Mouse (Mus musculus) urinary bladder, postnatal 10 days (tissue): ENCODE data around the gene Arhgef39.
A peak's percentile ranks its signal among the peaks of the same experiment; 100 is the strongest.
"Not testable (repeated sequence)": the region's sequence is repeated elsewhere in the genome, so short reads cannot be mapped to it uniquely, and the experiment has no call there.

Experiments used
- DNase-seq: peaks from one replicate; pipeline ENCODE4 v3.0.0; 2022; ENCODE audit warnings: low spot score

Arhgef39 gene

DNA sequence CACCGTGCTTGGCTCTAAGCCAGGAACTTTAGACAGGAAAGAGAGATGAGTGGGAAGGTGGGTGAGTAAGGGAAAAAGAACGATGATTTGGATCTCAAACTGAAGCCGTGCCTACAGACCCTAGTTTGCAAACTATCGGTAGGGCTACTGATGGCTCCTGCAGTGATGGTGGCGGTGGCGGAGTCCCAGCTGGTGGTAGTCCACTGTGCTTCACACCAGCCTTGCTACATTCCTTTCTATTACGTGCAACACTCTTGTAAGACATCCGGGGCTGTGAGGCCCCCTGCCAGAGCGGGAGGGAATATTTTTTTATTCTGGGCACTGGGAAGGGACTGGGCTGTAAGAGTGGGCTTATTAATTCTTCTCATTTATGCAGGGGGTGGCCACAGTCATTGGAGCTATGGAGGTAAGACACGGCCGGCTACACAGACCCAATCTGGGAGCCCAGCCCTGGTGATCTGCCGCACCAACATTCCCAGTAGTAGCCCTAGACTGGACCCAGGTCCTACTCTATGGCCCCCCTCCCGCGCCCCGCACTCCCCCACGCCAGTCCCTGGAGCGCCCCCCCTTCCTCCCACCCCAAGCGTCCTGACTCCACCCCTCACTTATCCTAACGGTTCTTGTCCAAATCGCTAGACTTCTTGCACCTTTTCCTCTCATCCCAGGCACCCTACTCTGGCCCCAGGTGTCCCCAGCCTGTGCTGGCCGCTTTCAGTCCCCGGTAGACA, 8.6 kb upstream of the Arhgef39 start:
- DNase-seq = no peak

GRCm38 (mm10) chr4:43506536-43507185, 7.2 kb upstream of the Arhgef39 start, which contains the start of gene Car9:
Gene Car9, plus strand, starts transcription at chr4:43506966.
- no peak for DNase-seq

DNA sequence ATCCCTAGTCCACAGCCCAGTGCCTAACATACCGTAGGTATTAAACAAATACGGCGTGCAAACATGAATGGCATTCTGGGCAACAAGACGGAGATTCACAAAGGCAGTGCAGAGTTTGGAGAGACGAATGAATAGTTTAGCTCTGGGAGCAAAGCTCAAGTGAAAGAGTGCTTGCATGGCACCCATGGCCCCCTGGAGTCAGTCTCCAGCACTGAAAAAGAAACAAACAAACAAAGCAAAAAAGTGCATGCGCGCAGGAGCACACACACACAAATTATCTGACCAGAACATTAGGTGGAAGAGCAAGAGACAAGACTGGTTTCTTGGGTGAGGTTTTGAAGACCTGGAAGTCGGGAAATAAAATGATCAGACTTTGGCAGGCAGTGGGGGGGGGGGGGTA, 6.6 kb upstream of the Arhgef39 start:
- no peak for DNase-seq

GRCm38 (mm10) chr4:43504269-43504668, 4.8 kb upstream of the Arhgef39 start:
- no peak for DNase-seq

DNA sequence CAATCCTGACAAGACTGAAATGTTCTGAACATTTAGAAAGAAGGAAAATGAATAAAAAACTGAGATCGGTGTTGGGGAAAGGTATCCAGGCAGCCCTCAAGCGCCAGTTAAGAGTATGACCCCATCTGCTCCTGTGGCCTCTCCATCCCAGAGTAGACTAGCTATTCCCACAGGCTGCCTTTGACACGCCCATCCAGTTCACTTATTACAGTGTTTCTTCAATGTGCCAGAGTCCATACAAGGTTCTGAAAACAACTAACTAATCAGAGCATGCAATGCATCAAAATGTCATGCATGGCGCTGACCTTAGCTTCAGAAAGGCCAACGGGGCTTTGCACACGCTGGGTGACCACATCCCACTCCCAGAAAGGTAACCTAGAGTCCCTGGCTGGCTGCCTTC, 4.0 kb upstream of the Arhgef39 start:
- DNase-seq = no peak

GRCm38 (mm10) chr4:43503041-43503440, 3.5 kb upstream of the Arhgef39 start:
- DNase-seq = no peak

DNA sequence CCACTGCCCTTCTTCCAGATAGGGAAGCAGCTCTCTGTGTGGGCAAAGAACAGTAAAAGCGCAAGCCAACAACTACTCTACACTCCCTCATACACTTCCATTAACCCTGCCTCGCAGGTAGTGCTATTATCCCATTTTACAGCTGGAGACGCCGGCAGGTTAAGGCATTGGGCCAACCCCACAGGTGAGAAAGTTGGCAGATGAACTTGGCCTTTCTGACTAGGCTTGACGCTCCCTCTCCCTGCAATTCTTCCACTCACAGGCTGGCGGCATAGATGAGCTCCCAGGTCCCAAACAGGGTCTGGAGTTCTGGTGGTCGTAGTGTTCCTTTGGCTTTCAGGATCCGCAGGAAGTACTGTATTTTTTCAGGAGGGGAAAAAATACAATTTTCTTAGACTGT, 512 bp downstream of the Arhgef39 start:
- no peak for DNase-seq

DNA sequence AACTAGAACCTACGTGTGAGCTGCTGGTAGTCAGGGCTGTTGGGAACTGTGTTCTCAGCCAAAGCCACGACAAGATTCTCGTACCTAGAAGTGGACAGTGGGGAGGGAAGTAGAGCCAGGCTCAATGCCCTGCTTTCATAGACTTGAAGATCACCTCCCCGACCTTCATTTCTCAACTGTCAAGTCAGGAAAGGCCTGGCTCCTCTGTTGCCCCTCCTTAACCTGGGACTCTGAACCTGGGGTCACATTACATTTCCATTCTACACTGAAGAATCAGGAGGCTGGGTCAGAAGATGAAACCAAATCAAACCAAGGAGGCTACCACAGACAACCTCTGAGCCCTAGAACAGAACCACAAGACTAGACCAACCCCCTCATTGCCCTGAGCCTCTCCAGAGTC, 1.5 kb downstream of the Arhgef39 start:
- DNase-seq = no peak

DNA sequence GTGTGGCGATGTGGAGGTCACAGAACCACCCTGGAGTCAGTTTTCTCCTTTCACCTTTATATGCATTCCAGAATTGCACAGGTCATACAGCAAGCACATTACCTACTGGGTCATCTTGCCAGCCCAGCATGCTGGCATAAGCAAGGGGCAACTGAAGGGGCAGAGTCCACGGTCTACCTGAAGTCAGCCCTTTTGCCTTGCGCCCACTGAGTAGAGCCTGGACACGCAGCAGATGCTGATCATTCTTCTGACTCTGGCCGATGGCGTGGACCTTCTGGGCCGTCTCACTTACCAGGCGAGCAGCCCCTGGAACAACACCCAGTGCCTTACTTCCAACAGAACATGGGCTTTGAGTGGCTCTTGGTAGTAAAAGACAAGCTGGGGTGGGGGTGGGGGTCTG, 2.1 kb downstream of the Arhgef39 start:
- DNase-seq = no peak

DNA sequence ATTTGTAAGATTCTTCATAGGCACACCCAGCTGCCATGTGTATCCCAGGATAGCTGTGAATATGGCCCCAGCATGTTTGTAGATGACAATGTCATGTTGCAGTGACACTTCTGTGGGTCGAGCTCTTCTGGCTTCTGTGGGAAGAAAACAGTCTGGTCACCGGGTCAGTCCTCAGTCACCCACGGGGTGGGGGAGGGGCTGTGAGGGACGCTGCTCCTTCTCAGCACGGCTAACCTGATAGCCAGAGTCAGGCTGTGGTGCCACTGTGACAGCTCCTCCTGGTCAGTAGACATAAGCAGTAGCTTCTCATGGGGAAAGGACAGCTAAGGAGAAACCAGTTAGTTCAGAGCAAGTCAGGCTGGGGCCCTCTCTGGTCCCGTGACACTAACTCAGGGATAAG, 2.9 kb downstream of the Arhgef39 start:
- DNase-seq = no peak

GRCm38 (mm10) chr4:43493846-43494240, 5.7 kb downstream of the Arhgef39 start:
- no peak for DNase-seq

DNA sequence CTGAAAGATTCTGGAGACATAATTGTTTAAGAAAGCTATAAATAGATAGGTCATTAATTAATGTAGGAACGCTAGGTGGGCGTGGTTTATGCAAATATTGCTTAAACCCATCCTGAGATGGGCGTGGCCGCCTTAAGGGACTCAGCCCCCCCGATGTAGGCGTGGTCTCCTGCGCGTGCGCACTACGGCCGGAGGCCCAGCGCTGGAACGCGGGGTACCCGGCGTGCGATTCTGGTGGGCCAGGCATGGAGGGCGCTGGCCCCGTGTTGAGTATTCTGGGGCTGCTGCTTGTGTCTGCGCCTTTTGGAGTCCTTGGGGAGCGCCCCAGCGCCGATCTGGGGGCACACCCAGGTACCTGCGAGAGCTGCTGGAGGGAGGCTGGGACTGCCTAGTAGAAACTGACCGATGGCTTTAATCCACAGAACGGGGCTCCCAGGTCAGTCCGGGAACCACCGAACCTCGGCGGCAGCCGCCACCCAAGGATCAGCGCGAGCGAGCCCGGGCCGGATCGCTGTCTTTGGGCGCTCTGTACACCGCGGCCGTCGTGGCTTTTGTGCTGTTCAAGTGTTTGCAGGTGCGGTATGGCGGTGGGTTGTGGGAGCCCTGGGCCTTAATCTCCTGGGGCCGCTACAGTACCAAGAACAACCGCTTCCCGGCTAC, 6.2 kb downstream of the Arhgef39 start:
- DNase-seq = peak; percentile 90

DNA sequence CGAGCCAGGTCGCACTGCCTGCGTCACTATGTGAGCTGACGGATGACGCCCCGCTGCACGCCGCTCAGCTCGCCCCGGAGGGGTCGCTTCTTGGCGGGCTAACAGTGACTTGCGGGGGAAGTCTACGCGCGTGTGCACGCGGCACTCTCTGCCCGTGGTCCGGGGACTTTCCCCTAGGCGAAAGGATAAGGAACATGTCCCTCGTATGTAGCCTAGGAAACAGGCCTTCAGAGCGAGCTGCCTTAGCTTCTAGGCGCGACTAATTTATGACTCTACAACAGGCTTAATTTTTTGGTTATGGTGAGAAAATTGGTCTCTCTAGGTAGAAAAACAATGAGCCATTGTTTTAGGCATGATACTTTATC, 6.7 kb downstream of the Arhgef39 start, which contains the start of gene Ccdc107:
Gene Ccdc107 (plus strand): TSS at position 80 of the 365 bp plus-strand sequence.
- peak; percentile 53 for DNase-seq

DNA sequence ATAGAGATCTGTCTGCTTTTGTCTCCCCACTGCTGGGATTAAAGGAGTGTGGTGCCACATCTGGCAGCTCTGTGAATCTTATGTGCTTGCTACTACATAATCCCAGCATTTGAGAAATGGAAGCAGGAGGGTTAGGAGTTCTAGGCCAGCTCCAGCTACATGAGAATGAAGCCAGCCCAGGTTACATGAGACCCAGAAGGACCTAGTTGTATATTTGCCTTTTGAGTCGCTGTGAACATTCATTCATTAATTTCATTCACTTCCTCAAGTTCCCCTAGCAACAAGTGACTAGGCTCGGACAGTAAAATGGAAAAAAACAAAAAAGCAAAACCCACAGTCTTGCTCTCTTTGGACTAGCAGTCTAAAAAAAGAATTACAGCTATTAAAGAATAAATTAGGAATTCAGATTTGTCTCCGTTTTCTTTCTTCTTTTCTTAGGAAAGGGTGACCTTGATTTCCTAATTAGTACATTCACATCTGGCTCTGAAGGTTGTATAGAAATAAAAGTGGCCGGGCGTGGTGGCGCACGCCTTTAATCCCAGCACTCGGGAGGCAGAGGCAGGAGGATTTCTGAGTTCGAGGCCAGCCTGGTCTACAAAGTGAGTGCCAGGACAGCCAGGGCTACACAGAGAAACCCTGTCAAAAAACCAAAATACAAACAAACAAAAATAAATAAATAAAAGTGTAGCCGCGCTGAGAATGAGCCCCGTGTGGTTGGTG, 7.2 kb downstream of the Arhgef39 start:
- no peak for DNase-seq

DNA sequence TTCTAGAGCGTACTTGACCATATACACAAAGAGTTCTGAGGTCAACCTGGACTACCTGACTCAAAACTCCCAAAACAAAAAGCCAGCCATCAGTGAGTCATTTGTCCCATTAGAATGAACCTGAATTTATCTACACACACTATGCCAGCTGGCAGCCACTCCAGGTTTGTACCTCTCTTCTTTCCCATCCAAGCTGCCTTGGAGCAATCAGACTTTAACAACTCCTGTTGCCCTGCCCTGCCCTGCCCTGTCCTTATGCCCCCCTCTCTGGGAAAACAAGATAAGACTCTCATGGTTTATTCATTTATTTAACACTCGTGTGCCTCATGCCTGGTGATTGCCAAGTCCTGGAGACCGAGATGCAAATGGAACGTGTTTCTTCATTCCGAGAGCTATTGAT, 8.7 kb downstream of the Arhgef39 start:
- DNase-seq = no peak

DNA sequence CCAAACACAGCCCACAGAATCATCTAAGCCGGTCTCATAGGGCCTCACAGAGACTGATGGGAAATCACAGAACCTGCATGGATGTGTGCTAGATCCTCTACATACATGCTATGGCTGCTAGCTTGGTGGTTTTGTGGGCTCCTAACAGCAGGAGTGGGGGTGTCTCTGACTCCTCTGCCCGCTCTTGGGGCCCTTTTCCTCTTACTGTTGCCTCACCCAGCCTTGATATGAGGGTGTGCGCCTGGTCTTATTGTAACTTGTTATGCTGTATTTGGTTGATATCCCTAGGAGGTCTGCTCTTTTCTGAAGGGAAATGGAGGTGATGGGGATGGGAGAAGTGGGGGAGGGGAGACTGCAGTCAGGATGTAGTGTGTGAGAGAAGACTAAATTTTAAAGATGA, 9.9 kb downstream of the Arhgef39 start:
- DNase-seq = no peak

DNA sequence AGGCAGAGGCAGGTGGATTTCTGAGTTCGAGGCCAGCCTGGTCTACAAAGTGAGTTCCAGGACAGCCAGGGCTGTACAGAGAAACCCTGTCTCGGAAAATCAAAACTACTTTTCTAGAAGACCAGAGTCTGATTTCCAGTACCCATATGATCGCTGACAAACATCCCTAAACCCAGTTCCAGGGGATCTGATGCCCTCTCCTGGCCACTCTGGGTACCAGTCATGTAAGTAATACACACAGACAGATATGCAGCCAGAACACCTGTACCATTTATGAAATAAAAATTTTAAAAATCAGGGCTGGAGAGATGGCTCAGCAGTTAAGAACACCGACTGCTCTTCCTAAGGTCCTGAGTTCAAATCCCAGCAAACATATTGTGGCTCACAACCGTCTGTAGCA, 13.8 kb downstream of the Arhgef39 start:
- not testable (repeated sequence) for DNase-seq

DNA sequence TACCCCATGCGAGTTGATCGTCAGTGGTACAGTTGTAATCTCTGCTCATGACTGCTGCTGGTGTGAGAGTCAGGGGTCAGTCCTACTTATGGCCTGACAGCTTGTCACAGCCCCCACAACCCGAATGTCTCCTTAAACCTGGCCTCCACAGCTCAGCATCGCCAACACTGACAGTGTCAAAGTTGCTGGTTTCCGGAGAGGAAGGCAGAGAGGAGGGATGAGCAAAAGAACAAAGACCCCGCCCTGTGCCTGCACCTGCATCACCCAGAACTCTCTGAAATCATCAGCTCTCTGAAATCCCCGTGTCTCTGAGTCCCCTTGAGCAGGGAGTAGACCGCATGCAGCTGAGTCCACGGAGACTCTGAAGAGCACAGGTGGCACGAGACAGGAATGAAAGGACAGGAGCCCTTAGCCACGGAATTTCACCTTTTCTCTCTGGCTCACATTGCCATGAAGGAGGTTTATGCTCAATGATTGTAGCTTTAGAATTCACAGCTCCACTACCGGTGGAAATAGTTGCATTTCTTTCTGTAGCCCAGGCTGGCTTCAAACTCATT, 15.9 kb downstream of the Arhgef39 start, which contains the start of gene Sit1:
Gene Sit1 (minus strand): TSS at position 200 of the 557 bp plus-strand sequence.
- DNase-seq = no peak

DNA sequence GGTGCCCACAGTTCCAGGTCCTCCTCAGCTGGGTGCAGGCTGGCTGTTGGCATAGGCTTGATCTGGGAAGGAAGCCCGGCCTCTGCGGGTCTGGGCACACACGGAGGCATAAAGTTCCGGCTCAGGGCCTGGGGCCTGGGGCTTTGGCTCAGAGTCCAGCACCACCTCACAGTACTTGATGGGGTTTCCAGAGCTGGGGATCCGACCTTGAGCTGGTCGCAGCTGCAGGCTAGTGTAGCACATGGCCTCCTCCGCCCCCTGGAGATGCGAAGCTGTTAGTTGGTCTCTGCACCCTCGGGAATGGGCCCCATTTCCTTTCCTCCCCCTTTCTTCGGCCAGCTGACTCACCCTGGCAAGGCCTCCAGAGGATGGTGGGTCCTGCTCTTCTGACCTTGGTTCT, 16.9 kb downstream of the Arhgef39 start:
- no peak for DNase-seq

DNA sequence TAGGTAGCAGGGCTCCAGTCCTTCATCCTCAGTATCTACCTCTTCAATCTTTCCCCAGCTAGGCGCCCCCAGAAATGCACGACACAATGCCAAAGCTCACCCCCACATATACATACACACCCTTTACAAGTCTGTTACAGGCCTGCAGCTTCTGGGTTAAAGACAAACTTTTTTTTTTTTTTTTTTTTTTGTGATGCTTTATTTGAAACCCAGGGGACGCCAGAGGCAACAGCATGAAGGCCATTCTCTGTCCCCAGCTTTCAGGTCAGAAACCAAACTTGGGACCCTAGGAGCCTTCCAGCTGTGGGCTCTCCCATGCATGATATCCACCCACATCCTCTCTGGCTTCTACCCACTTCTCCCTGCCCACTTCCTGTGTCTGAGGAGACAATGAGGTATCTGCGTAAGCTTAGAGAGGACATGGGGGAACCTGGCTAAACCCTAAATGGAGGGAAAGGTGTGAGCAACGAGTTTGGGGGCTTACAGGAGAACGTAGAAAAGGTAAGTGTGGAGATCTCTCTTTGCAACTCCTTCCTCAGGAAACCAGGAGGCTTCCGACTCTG, 17.5 kb downstream of the Arhgef39 start:
- no peak for DNase-seq

DNA sequence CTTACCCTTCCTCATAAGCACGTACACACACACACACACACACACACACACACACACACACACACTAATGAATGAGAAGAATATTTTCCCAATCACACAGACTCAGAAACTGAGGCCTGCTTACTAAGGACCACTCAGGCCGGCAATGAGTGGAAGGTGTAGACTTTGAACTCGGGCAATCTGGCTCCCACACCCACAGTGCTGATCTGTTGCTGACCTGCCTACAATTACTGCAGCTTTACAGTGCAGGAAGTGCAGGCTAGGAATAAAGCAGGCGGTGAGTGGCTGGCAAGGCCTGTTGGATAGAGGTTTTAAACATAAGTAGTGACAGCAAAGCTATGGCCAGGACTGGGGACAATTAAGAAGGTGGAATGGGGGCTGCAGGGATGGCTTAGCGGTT, 18.5 kb downstream of the Arhgef39 start:
- DNase-seq = no peak
